Mouse (Mus musculus) B cell, adult 2 months (primary cell): Measurements from ENCODE around the gene Pdzrn4.

Experiments
- DNase-seq, 2 experiments: peaks; one replicate each; pipeline ENCODE4 v3.0.0; 2022

Gene Pdzrn4

GRCm38 (mm10) chr15:92500276-92500838 lies 103.7 kb downstream of the Pdzrn4 start:
- DNase-seq, result no peak

- no peak for DNase-seq
Measured at GRCm38 (mm10) chr15:92502797-92503196, 106.1 kb downstream of the Pdzrn4 start.

GRCm38 (mm10) chr15:92509372-92509771 lies 112.7 kb downstream of the Pdzrn4 start:
- DNase-seq, result no peak

GRCm38 (mm10) chr15:92515651-92516050 lies 119.0 kb downstream of the Pdzrn4 start:
- DNase-seq, result no peak

GRCm38 (mm10) chr15:92520677-92521225 lies 124.1 kb downstream of the Pdzrn4 start:
- DNase-seq, result no peak

- no peak for DNase-seq
Measured at GRCm38 (mm10) chr15:92521686-92522085, 125.0 kb downstream of the Pdzrn4 start.

GRCm38 (mm10) chr15:92524917-92525316 lies 128.2 kb downstream of the Pdzrn4 start:
- no peak for DNase-seq

GRCm38 (mm10) chr15:92525416-92525815 lies 128.7 kb downstream of the Pdzrn4 start:
- no peak for DNase-seq

GRCm38 (mm10) chr15:92526731-92527130 lies 130.1 kb downstream of the Pdzrn4 start:
- DNase-seq, result no peak

- DNase-seq, result no peak
Measured at GRCm38 (mm10) chr15:92543252-92543651, 146.6 kb downstream of the Pdzrn4 start.

GRCm38 (mm10) chr15:92547294-92547911 lies 150.7 kb downstream of the Pdzrn4 start:
- no peak for DNase-seq

- no peak for DNase-seq
Measured at GRCm38 (mm10) chr15:92555012-92555574, 158.4 kb downstream of the Pdzrn4 start.

- no peak for DNase-seq
Measured at GRCm38 (mm10) chr15:92555716-92556115, 159.0 kb downstream of the Pdzrn4 start.

- DNase-seq, result no peak
Measured at GRCm38 (mm10) chr15:92558592-92558991, 161.9 kb downstream of the Pdzrn4 start.

GRCm38 (mm10) chr15:92562149-92562548 lies 165.5 kb downstream of the Pdzrn4 start:
- no peak for DNase-seq

- no peak for DNase-seq
Measured at GRCm38 (mm10) chr15:92563576-92563975, 166.9 kb downstream of the Pdzrn4 start.

GRCm38 (mm10) chr15:92570526-92571243 lies 174.0 kb downstream of the Pdzrn4 start:
- DNase-seq, result no peak

- no peak for DNase-seq
Measured at GRCm38 (mm10) chr15:92571244-92571539, 174.5 kb downstream of the Pdzrn4 start.

GRCm38 (mm10) chr15:92577476-92577875 lies 180.8 kb downstream of the Pdzrn4 start:
- no peak for DNase-seq

- DNase-seq, result no peak
Measured at GRCm38 (mm10) chr15:92580217-92580616, 183.5 kb downstream of the Pdzrn4 start.

GRCm38 (mm10) chr15:92580742-92581383 lies 184.2 kb downstream of the Pdzrn4 start:
- DNase-seq, result no peak

- DNase-seq, result no peak
Measured at GRCm38 (mm10) chr15:92584357-92585138, 187.9 kb downstream of the Pdzrn4 start.
